Mouse (Mus musculus) cerebellum, postnatal 4 days (tissue): ENCODE results near the gene Klhl10.

Experiments used
- DNase-seq, 2 experiments: peaks; one replicate each; pipeline ENCODE4 v3.0.0; 2022; ENCODE audit warnings: low spot score in 2 of 2, mixed read lengths in 1 of 2

The Klhl10 gene

GRCm38 (mm10) chr11:100408076-100408834 lies 33.5 kb upstream of the Klhl10 start:
- peak in 1 of 2 experiments; percentile 49 for DNase-seq

GRCm38 (mm10) chr11:100408835-100409462 lies 32.8 kb upstream of the Klhl10 start:
- DNase-seq, result no peak

- DNase-seq, result no peak
Measured at GRCm38 (mm10) chr11:100409686-100410085, 32.0 kb upstream of the Klhl10 start.

- DNase-seq, result no peak
Measured at GRCm38 (mm10) chr11:100411736-100412135, 30.0 kb upstream of the Klhl10 start.

GRCm38 (mm10) chr11:100413541-100413940 lies 28.2 kb upstream of the Klhl10 start:
- DNase-seq, result no peak

GRCm38 (mm10) chr11:100414021-100414913 lies 27.4 kb upstream of the Klhl10 start, which contains the start of gene P3h4:
TSS of gene P3h4 (minus strand) at chr11:100414836.
- peak; percentile 68 to 87 for DNase-seq

GRCm38 (mm10) chr11:100414914-100415822 lies 26.5 kb upstream of the Klhl10 start, which contains the start of gene Fkbp10:
TSS of gene Fkbp10 (plus strand) at chr11:100415697.
- DNase-seq, result no peak

- DNase-seq, result no peak
Measured at GRCm38 (mm10) chr11:100421537-100421936, 20.2 kb upstream of the Klhl10 start.

GRCm38 (mm10) chr11:100423836-100424235 lies 17.9 kb upstream of the Klhl10 start:
- no peak for DNase-seq

GRCm38 (mm10) chr11:100425851-100426250 lies 15.9 kb upstream of the Klhl10 start:
- peak in 1 of 2 experiments; percentile 62 for DNase-seq

GRCm38 (mm10) chr11:100426820-100427219 lies 14.9 kb upstream of the Klhl10 start:
- no peak for DNase-seq

GRCm38 (mm10) chr11:100428612-100429199 lies 13.0 kb upstream of the Klhl10 start:
- no peak for DNase-seq

GRCm38 (mm10) chr11:100430052-100430451 lies 11.7 kb upstream of the Klhl10 start:
- DNase-seq, result no peak

- DNase-seq, result no peak
Measured at GRCm38 (mm10) chr11:100432002-100432401, 9.7 kb upstream of the Klhl10 start.

- no peak for DNase-seq
Measured at GRCm38 (mm10) chr11:100435678-100436246, 6.0 kb upstream of the Klhl10 start.

GRCm38 (mm10) chr11:100437901-100438300 lies 3.8 kb upstream of the Klhl10 start:
- no peak for DNase-seq

- peak; percentile 67 to 81 for DNase-seq
Measured at GRCm38 (mm10) chr11:100440691-100441522, 810 bp upstream of the Klhl10 start.

- no peak for DNase-seq
Measured at GRCm38 (mm10) chr11:100442625-100443024, 908 bp downstream of the Klhl10 start.

- no peak for DNase-seq
Measured at GRCm38 (mm10) chr11:100457247-100457646, 15.5 kb downstream of the Klhl10 start.
